Mouse (Mus musculus) liver, embryonic 14.5 days (tissue): ENCODE measurements around the gene Ddn.

Experiments used
- CTCF ChIP-seq: IDR thresholded peaks from 2 replicates; pipeline ENCODE4 v1.5.1; 2016; ENCODE audit warnings: antibody characterized with exemption, low read depth, control low read depth
- EP300 ChIP-seq: IDR thresholded peaks from 2 replicates; pipeline ENCODE4 v1.6.1; 2016; ENCODE audit warnings: antibody characterized with exemption, low read depth

GRCm38 (mm10) chr15:98851229-98851818 lies 42.0 kb upstream of the Ddn start:
- TF ChIP-seq CTCF = no peak
- TF ChIP-seq EP300 = no peak
